Mouse (Mus musculus) olfactory bulb, adult 2 months (tissue): ENCODE measurements around the gene Zfp445.

Experiments
- CTCF ChIP-seq: fragments of 200-500 bp; IDR thresholded peaks from 2 replicates; pipeline ENCODE4 v1.5.1; 2012; ENCODE audit warnings: low read depth, mild to moderate bottlenecking, low read length, moderate library complexity; ENCODE audit not compliant: insufficient read depth
- POLR2A ChIP-seq: fragments of 200-500 bp; IDR thresholded peaks from 2 replicates; pipeline ENCODE4 v1.6.1; 2012; ENCODE audit warnings: mild to moderate bottlenecking, low read depth, low read length, moderate library complexity; ENCODE audit not compliant: insufficient read depth

DNA sequence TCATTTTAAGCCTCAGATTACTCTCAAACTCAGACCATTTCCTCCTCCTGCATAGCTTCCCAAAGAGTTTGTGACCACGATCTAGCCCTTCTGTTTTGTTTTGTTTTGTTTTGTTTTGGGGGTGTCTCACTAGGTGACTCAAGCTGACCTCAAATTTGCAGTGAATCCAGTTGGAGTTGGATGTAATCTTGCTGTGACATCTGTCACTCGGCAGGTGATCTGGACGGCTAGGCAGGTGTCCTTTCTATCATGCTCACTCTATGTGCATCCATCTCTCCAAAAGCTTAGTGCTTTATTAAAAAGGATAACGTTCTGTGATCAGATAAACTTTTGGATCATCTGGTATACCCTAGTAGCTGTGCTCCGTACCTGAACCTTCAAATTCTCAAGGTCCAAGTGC is 53.4 kb downstream of the Zfp445 start:
- TF ChIP-seq POLR2A, result no peak
- TF ChIP-seq CTCF, result no peak
